Mouse (Mus musculus) heart, adult 2 months (tissue): ENCODE measurements at regions not wholly inside any gene's neighbourhood (a gene's known extent, or its start where the extent isn't known, plus 50 kb on each side); places are given as distances from the start of the nearest gene placed in this dataset.

Experiments
- CTCF ChIP-seq: fragments of 200-600 bp; IDR thresholded peaks from 2 replicates; pipeline ENCODE4 v1.8.1; 2022; ENCODE audit warnings: antibody characterized with exemption, mild to moderate bottlenecking, moderate library complexity
- EP300 ChIP-seq: fragments of 200-500 bp; IDR thresholded peaks from 2 replicates; pipeline ENCODE4 v1.6.1; 2011; ENCODE audit warnings: low read depth, low read length, control low read depth; ENCODE audit not compliant: insufficient read depth
- POLR2A ChIP-seq: fragments of 200-500 bp; IDR thresholded peaks from 2 replicates; pipeline ENCODE4 v1.6.1; 2011; ENCODE audit warnings: mild to moderate bottlenecking, low read depth, low read length, control low read depth; ENCODE audit not compliant: insufficient read depth

DNA sequence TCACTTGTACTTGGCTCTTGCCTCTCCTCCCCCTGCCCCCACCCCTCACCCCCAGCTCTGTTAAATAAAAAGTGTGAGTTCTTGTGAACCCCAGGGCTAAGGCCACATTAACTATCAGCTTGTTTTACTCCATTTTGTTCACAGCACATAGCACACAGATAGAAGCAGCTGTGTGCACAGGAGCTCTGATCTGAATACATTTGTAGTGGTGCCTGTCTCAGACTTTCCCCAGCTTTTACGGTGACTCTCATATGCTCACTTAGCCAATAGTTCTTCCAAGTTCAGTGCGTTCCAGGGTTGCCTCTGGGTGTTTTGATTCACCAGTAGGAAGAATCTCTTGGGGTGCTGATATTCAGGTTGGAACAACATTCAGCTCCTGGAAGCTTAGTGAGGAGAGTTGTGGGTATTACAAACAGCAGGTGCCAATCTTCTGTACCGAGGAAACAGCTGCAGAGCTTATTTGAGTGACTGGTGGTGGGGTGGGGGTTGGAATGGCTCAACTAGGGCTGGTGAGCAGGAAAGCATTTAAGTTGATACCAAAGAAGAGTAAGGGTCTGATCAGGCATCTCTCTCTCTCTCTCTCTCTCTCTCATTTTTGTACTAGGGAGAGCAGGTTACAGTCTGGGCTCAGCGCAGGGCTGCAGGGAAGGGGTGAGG lies 51.7 kb upstream of the 4933402D24Rik start:
- TF ChIP-seq EP300 (no peak), POLR2A (no peak), CTCF (no peak)
